Mouse (Mus musculus) C3H10T1/2 (cell line): ENCODE measurements around the gene Ctnnbip1. TPM values are rescaled to one million over a fixed set of nuclear protein-coding genes. Genes with fewer than 3 reads are reported as not detected.

ENCODE experiments used
- polyA plus RNA-seq, 2 experiments: library from polyadenylated mRNA; unstranded; fragments of >200 nt; fragmentation: generic; extraction: Trizol; gene quantifications; one replicate each; pipeline ENCODE4 v1.2.1; 2012; ENCODE audit warnings: missing spikeins in 2 of 2

Ctnnbip1 gene
- polyA plus RNA-seq = 10 to 100 TPM; 40.5 to 50.0 TPM

GRCm38 (mm10) chr4:149517868-149518340 is at the start of gene Ctnnbip1:
Ctnnbip1 (plus strand) TSS chr4:149518236.

GRCm38 (mm10) chr4:149477078-149477477 is 41.0 kb upstream of the Ctnnbip1 start, which contains the start of gene Tmem274:
Tmem274 (plus strand) TSS chr4:149477378.

GRCm38 (mm10) chr4:149485053-149485824 is 32.8 kb upstream of the Ctnnbip1 start, which contains the start of the genes Nmnat1 and Lzic:
Nmnat1 (minus strand) TSS chr4:149485202.
Lzic (plus strand) TSS chr4:149485229.

GRCm38 (mm10) chr4:149586044-149586782 is 68.2 kb downstream of the Ctnnbip1 start, which contains the start of gene Clstn1:
Clstn1 (plus strand) TSS chr4:149586468.

Other genes with a start within 250 kb of the Ctnnbip1 start
- 1 to 10 TPM in 1 of 2 experiments, under 1 TPM in 1; 0.55 to 7.6 TPM for gene Kif1b, start 210.5 kb upstream of the Ctnnbip1 start, polyA plus RNA-seq
- gene Ube4b, start 91.5 kb upstream of the Ctnnbip1 start, polyA plus RNA-seq = 10 to 100 TPM; 14.9 to 60.1 TPM
- gene Rbp7, start 63.3 kb upstream of the Ctnnbip1 start, polyA plus RNA-seq = under 1 TPM; 0.08 to 0.17 TPM
- gene Tmem274, start 40.9 kb upstream of the Ctnnbip1 start, polyA plus RNA-seq = not detected
- gene Nmnat1, start 33.0 kb upstream of the Ctnnbip1 start, polyA plus RNA-seq = 1 to 10 TPM; 3.3 to 7.5 TPM
- gene Lzic, start 33.0 kb upstream of the Ctnnbip1 start, polyA plus RNA-seq = 10 to 100 TPM in 1 of 2 experiments, 1 to 10 TPM in 1; 5.0 to 20.1 TPM
- 100 to 1,000 TPM in 1 of 2 experiments, 10 to 100 TPM in 1; 33.5 to 169 TPM for gene Clstn1, start 68.2 kb downstream of the Ctnnbip1 start, polyA plus RNA-seq
- 1 to 10 TPM; 2.9 TPM for gene Pik3cd, start 184.3 kb downstream of the Ctnnbip1 start, polyA plus RNA-seq
- gene Tmem201, start 219.8 kb downstream of the Ctnnbip1 start, polyA plus RNA-seq = 10 to 100 TPM; 11.0 to 16.2 TPM